8 mouse cellular contexts compared by ENCODE assay signal in genomic region chr3:83128449-83128922, GRCm38 (mm10). TPM values are rescaled to one million over a fixed set of nuclear protein-coding genes. Genes with fewer than 3 reads are reported as not detected.
A peak's percentile ranks its signal among the peaks of the same experiment; 100 is the strongest.
DNase-seq lines count a peak whose midpoint lies in the region; ATAC-seq and TF ChIP-seq lines count a peak whose summit lies in the region.

No protein-coding gene starts in this region.

- no peak for ATAC-seq in kidney, postnatal 0 days (replicated peaks; ENCODE audit: low FRiP score, low read depth)
- no peak for ATAC-seq in heart, embryonic 13.5 days (ENCODE audit: extremely low read depth, insufficient number of reproducible peaks, low FRiP score, low TSS enrichment)
- no peak for ATAC-seq in limb, embryonic 15.5 days (ENCODE audit: insufficient number of reproducible peaks, low FRiP score, low TSS enrichment, low read depth)
- ATAC-seq in neural tube, embryonic 12.5 days (ENCODE audit: low FRiP score, low read depth) = peak; percentile 29

- no peak for TF ChIP-seq POLR2A in brain, embryonic 14.5 days (IDR thresholded peaks at IDR 0.05; ENCODE audit: borderline replicate concordance, extremely low read depth, insufficient read depth, insufficient read length, poor library complexity, severe bottlenecking)

- TF ChIP-seq CTCF in kidney, postnatal 0 days (IDR thresholded peaks at IDR 0.05; ENCODE audit: low read depth) = no peak
- no peak for TF ChIP-seq CTCF in brain, embryonic 14.5 days (IDR thresholded peaks at IDR 0.05; ENCODE audit: borderline replicate concordance, extremely low read depth, insufficient read depth, insufficient read length)

- no peaks in the 10 kb centered on the region for H3K36me3 ChIP-seq in kidney, postnatal 0 days (ENCODE audit: insufficient read depth, low read length)
- no peaks in the 10 kb centered on the region for H3K36me3 ChIP-seq in heart, embryonic 13.5 days
- no peaks in the 10 kb centered on the region for H3K36me3 ChIP-seq in limb, embryonic 15.5 days
- no peaks in the 10 kb centered on the region for H3K36me3 ChIP-seq in neural tube, embryonic 12.5 days

- peak overlapping the region; percentile 13; the same call in 1 of the 2 replicates for H3K9ac ChIP-seq in kidney, postnatal 0 days (ENCODE audit: low read depth, low read length)
- peak overlapping the region; percentile 69 for H3K9ac ChIP-seq in heart, embryonic 13.5 days
- peak overlapping the region; percentile 47 for H3K9ac ChIP-seq in limb, embryonic 15.5 days
- H3K9ac ChIP-seq in neural tube, embryonic 12.5 days = peak overlapping the region; percentile 48

- no peak overlapping the region for H3K27ac ChIP-seq in kidney, postnatal 0 days
- H3K27ac ChIP-seq in heart, embryonic 13.5 days (replicated peaks) = no peak overlapping the region
- no peak overlapping the region for H3K27ac ChIP-seq in limb, embryonic 15.5 days
- no peak overlapping the region for H3K27ac ChIP-seq in neural tube, embryonic 12.5 days

- H3K9me3 ChIP-seq in kidney, postnatal 0 days (replicated peaks; ENCODE audit: low read length) = no peaks in the 10 kb centered on the region
- no peaks in the 10 kb centered on the region for H3K9me3 ChIP-seq in heart, embryonic 13.5 days
- H3K9me3 ChIP-seq in limb, embryonic 15.5 days = no peaks in the 10 kb centered on the region
- H3K9me3 ChIP-seq in neural tube, embryonic 12.5 days = no peaks in the 10 kb centered on the region

- H3K27me3 ChIP-seq in kidney, postnatal 0 days (ENCODE audit: insufficient read depth, low read length) = peaks cover 46% of the 10 kb centered on the region
- H3K27me3 ChIP-seq in heart, embryonic 13.5 days (replicated peaks) = peaks cover 81% of the 10 kb centered on the region
- H3K27me3 ChIP-seq in limb, embryonic 15.5 days = peaks cover 60% of the 10 kb centered on the region
- H3K27me3 ChIP-seq in neural tube, embryonic 12.5 days (replicated peaks) = peaks cover 48% of the 10 kb centered on the region

- WGBS in kidney, postnatal 0 days = under 1% methylated on average over 42 of the region's 43 CpGs
- WGBS in heart, embryonic 13.5 days = under 1% methylated on average over 43 of the region's 43 CpGs
- WGBS in limb, embryonic 15.5 days = under 1% methylated on average over 43 of the region's 43 CpGs
- WGBS in neural tube, embryonic 12.5 days = under 1% methylated on average over 43 of the region's 43 CpGs

- H3K4me1 ChIP-seq in kidney, postnatal 0 days (replicated peaks; ENCODE audit: insufficient read depth, low read length) = peaks cover 25% of the 10 kb centered on the region; the same call in 1 of the 2 replicates
- H3K4me1 ChIP-seq in heart, embryonic 13.5 days = peaks cover 25% of the 10 kb centered on the region
- peaks cover 29% of the 10 kb centered on the region for H3K4me1 ChIP-seq in limb, embryonic 15.5 days
- peaks cover 33% of the 10 kb centered on the region for H3K4me1 ChIP-seq in neural tube, embryonic 12.5 days

- peak; percentile 11 for DNase-seq in kidney, postnatal 0 days (ENCODE audit: low spot score)
- no peak for DNase-seq in kidney, postnatal 14 days
- peak; percentile 70 for DNase-seq in brain, embryonic 14.5 days (ENCODE audit: low read depth)
- no peak for DNase-seq in layer of hippocampus, adult 8-10 months (ENCODE audit: low spot score in 2 of 2)
- DNase-seq in thymus, postnatal 4 days = no peak

- peak overlapping the region; percentile 95 for H3K4me2 ChIP-seq in kidney, postnatal 0 days (ENCODE audit: low read length)
- H3K4me2 ChIP-seq in heart, embryonic 13.5 days = peak overlapping the region; percentile 97
- peak overlapping the region; percentile 96 for H3K4me2 ChIP-seq in limb, embryonic 15.5 days
- peak overlapping the region; percentile 99 for H3K4me2 ChIP-seq in neural tube, embryonic 12.5 days (replicated peaks)

- peak overlapping the region; percentile 54 for H3K4me3 ChIP-seq in kidney, postnatal 0 days (replicated peaks; ENCODE audit: low read depth, low read length)
- peak overlapping the region; percentile 57 for H3K4me3 ChIP-seq in heart, embryonic 13.5 days
- peak overlapping the region; percentile 53 for H3K4me3 ChIP-seq in limb, embryonic 15.5 days
- H3K4me3 ChIP-seq in neural tube, embryonic 12.5 days = peak overlapping the region; percentile 55

RNA-seq across cellular contexts. Expression of gene Dchs2, which starts 0.7 kb away (rescaled TPM):
- polyA plus RNA-seq in kidney, postnatal 0 days (2015; fragmentation: Nextera tagmentation; extraction: Ambion mirVana) = 0.03 and 0.05 TPM in 2 replicates
- polyA plus RNA-seq in brain, embryonic 14.5 days (2012; rRNA removed) = 0.69 and 1.8 TPM in 2 replicates
- 0.08 and 0.23 TPM in 2 replicates for polyA plus RNA-seq in heart, embryonic 13.5 days (2015; fragmentation: Nextera tagmentation; extraction: Ambion mirVana)
- polyA plus RNA-seq in limb, embryonic 15.5 days (2015; fragmentation: Nextera tagmentation; extraction: Ambion mirVana) = 0.86 and 1.1 TPM in 2 replicates
- 1.00 and 1.1 TPM in 2 replicates for polyA plus RNA-seq in neural tube, embryonic 12.5 days (2016; fragmentation: Nextera tagmentation; extraction: Ambion mirVana)
- 1 to 10 TPM; 3.3 to 4.8 (median 4.4) TPM for total RNA-seq in layer of hippocampus, adult 8-10 months (2022)

Comparison
In these comparisons a context has a peak if more than half of its experiments do, and no peak if none do; other contexts are left out.
1. DNase-seq: peak in kidney, postnatal 0 days (single experiment) and brain, embryonic 14.5 days (single experiment); none in kidney, postnatal 14 days (single experiment), layer of hippocampus, adult 8-10 months (0 of 2) and thymus, postnatal 4 days (single experiment).
2. H3K9ac ChIP-seq: peak in every context shown above with its lines; median percentile 69 in heart, embryonic 13.5 days; 48 in neural tube, embryonic 12.5 days; 47 in limb, embryonic 15.5 days; 13 in kidney, postnatal 0 days.
3. Peak in every context shown above with its lines, with median percentiles within 50 percentile points of each other: H3K4me2 ChIP-seq and H3K4me3 ChIP-seq.